Mouse (Mus musculus) embryonic facial prominence, embryonic 14.5 days (tissue): ENCODE results near the gene Klb. TPM values are rescaled to one million over a fixed set of nuclear protein-coding genes. Genes with fewer than 3 reads are reported as not detected.
"Not testable (repeated sequence)": the region's sequence is repeated elsewhere in the genome, so short reads cannot be mapped to it uniquely, and the experiment has no call there.

Experiments used
- ATAC-seq: fragments of 200-750 bp; cut with Nextera tagmentation; 2 replicates; pipeline ENCODE4 v1.8.0; 2017; ENCODE audit warnings: low read depth, moderate number of reproducible peaks, moderate TSS enrichment
- DNase-seq: peaks from one replicate; pipeline ENCODE4 v3.0.0-alpha.2; 2015; ENCODE audit warnings: low spot score
- H3K27ac ChIP-seq: fragments of 300-500 bp; sonication (generic); replicated peaks from 2 replicates; pipeline ENCODE4 v1.5.1; 2014; ENCODE audit warnings: low read depth, mild to moderate bottlenecking, low read length, moderate library complexity
- H3K27me3 ChIP-seq: fragments of 300-500 bp; sonication (generic); replicated peaks from 2 replicates; pipeline ENCODE4 v1.6.1; 2014; ENCODE audit warnings: low read length; ENCODE audit not compliant: control insufficient read depth, insufficient read depth
- H3K36me3 ChIP-seq: fragments of 300-500 bp; sonication (generic); 2 replicates; pipeline ENCODE4 v1.6.1; 2014; ENCODE audit warnings: low read length, mixed read lengths; ENCODE audit not compliant: control insufficient read depth, insufficient read depth
- H3K4me1 ChIP-seq: fragments of 300-500 bp; sonication (generic); 2 replicates; pipeline ENCODE4 v1.6.1; 2014; ENCODE audit warnings: antibody characterized with exemption, low read length; ENCODE audit not compliant: control insufficient read depth, insufficient read depth
- H3K4me2 ChIP-seq: fragments of 300-500 bp; sonication (generic); 2 replicates; pipeline ENCODE4 v1.6.1; 2014; ENCODE audit warnings: low read depth, mild to moderate bottlenecking, low read length, moderate library complexity, mixed read lengths
- H3K4me3 ChIP-seq: fragments of 300-500 bp; sonication (generic); 2 replicates; pipeline ENCODE4 v1.5.1; 2014; ENCODE audit warnings: low read depth, mild to moderate bottlenecking, low read length
- H3K9ac ChIP-seq: fragments of 300-500 bp; sonication (generic); 2 replicates; pipeline ENCODE4 v1.6.1; 2014; ENCODE audit warnings: low read depth, mild to moderate bottlenecking, low read length, moderate library complexity, mixed read lengths
- H3K9me3 ChIP-seq: fragments of 300-500 bp; sonication (generic); 2 replicates; pipeline ENCODE4 v1.6.1; 2016; ENCODE audit warnings: low read length; ENCODE audit not compliant: control insufficient read depth
- WGBS: fragments of 180-500 bp; shearing (Covaris S2); extraction: QIAGEN DNeasy Blood & Tissue Kit; methylation state at CpG from one replicate; pipeline ENCODE4 v1.1.7; 2014; 5-methylcytosine and 5-hydroxymethylcytosine counted together
- polyA plus RNA-seq: library from polyadenylated mRNA; unstranded; fragments of >200 nt; fragmentation: Nextera tagmentation; extraction: Ambion mirVana; gene quantifications from 2 replicates; pipeline ENCODE4 v1.2.1, GENCODE M21; 2014

The Klb gene
- 0.30 and 0.65 TPM in 2 replicates for polyA plus RNA-seq

- Histone ChIP-seq H3K27ac (no peak within 1 kb of the TSS), H3K9me3 (no peaks in the 10 kb centered on the region), H3K4me3 (peak within 1 kb of the TSS; percentile 25), H3K4me2 (peak within 1 kb of the TSS; percentile 50), H3K27me3 (no peaks in the 10 kb centered on the region), H3K36me3 (no peaks in the 10 kb centered on the region), H3K4me1 (no peaks in the 10 kb centered on the region), H3K9ac (peak within 1 kb of the TSS; percentile 47)
- no peak for ATAC-seq
- DNase-seq = peak; percentile 12
- 25% methylated on average over 15 of the region's 15 CpGs for WGBS
Measured at GRCm38 (mm10) chr5:65348168-65348567, at the start of gene Klb. TSS of gene Klb (plus strand) at chr5:65348314.

- 83% methylated on average over 1 of the region's 1 CpGs for WGBS
- H3K36me3 ChIP-seq = peaks cover 69% of the 10 kb centered on the region
Measured at GRCm38 (mm10) chr5:65299623-65300022, 48.5 kb upstream of the Klb start.

DNA sequence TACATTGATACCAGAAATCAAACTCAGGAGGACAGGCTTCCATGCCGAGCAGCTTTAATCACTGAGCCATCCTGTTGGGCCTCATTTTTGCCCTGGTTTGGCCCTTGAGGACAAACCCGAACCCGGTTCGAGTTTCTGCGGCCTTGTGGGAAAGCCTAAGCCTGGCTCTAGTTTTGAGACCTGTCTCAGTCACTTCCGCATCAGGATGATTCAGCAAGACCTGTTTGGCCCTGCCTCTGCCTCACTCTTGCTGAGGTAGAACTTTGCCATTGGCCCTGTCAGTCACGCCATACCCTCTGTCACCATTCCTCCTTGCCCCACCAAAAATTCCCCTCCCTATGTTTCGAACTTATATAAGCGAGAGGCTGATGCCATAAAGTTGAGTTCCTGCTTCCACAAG, 48.0 kb upstream of the Klb start:
- no peaks in the 10 kb centered on the region for H3K27me3 ChIP-seq
- no peaks in the 10 kb centered on the region for H3K4me1 ChIP-seq
- DNase-seq = no peak
- H3K4me3 ChIP-seq = no peak overlapping the region
- ATAC-seq = no peak
- WGBS = 87% methylated on average over 9 of the region's 9 CpGs
- H3K9me3 ChIP-seq = no peaks in the 10 kb centered on the region
- H3K27ac ChIP-seq = no peak overlapping the region
- peaks cover 69% of the 10 kb centered on the region for H3K36me3 ChIP-seq
- H3K9ac ChIP-seq = no peak overlapping the region
- H3K4me2 ChIP-seq = no peak overlapping the region

More at GRCm38 (mm10) chr5:65299623-65300022, 48.5 kb upstream of the Klb start:
- H3K4me3 ChIP-seq, DNase-seq, H3K9ac ChIP-seq, H3K27me3 ChIP-seq, H3K27ac ChIP-seq, ATAC-seq, H3K9me3 ChIP-seq, H3K4me2 ChIP-seq, H3K4me1 ChIP-seq: not testable (repeated sequence)

GRCm38 (mm10) chr5:65305516-65305915, 42.6 kb upstream of the Klb start:
- no peak for ATAC-seq
- H3K9me3 ChIP-seq = no peaks in the 10 kb centered on the region
- no peak overlapping the region for H3K4me2 ChIP-seq
- DNase-seq = no peak
- no peaks in the 10 kb centered on the region for H3K4me1 ChIP-seq
- no peak overlapping the region for H3K27ac ChIP-seq
- 80% methylated on average over 9 of the region's 9 CpGs for WGBS
- no peaks in the 10 kb centered on the region for H3K27me3 ChIP-seq
- H3K36me3 ChIP-seq = peaks cover 61% of the 10 kb centered on the region
- H3K9ac ChIP-seq = no peak overlapping the region
- H3K4me3 ChIP-seq = no peak overlapping the region

- H3K9ac ChIP-seq = no peak overlapping the region
- no peak overlapping the region for H3K27ac ChIP-seq
- no peaks in the 10 kb centered on the region for H3K9me3 ChIP-seq
- no peak for ATAC-seq
- H3K4me2 ChIP-seq = no peak overlapping the region
- peaks cover 65% of the 10 kb centered on the region for H3K36me3 ChIP-seq
- WGBS = 93% methylated on average over 7 of the region's 7 CpGs
- no peak for DNase-seq
- no peaks in the 10 kb centered on the region for H3K27me3 ChIP-seq
- no peak overlapping the region for H3K4me3 ChIP-seq
- H3K4me1 ChIP-seq = no peaks in the 10 kb centered on the region
Measured at GRCm38 (mm10) chr5:65308208-65308607, 39.9 kb upstream of the Klb start.

DNA sequence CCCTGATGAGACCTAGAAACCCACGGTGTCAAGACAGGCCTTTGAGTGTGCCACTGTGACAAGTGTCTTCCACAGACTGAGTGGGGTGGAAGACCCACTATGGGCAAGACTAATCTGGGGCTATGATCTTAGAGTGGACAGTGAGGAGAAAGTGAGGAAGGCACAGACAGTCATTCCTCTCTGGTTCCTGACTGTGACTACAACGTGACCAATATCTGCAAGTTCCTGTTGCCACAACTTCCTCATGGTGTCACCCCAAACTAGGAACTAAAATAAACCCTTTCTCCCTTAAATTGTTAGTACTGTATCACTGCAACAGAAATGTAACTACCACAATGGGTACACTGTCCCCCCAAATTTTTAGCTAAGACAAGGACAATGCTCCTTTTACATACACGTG, 39.2 kb upstream of the Klb start:
- H3K36me3 ChIP-seq = peaks cover 68% of the 10 kb centered on the region
- no peaks in the 10 kb centered on the region for H3K4me1 ChIP-seq
- WGBS = 86% methylated on average over 3 of the region's 3 CpGs
- no peak overlapping the region for H3K9ac ChIP-seq
- ATAC-seq (no peak), DNase-seq (no peak)
- no peak overlapping the region for H3K27ac ChIP-seq
- no peaks in the 10 kb centered on the region for H3K9me3 ChIP-seq
- H3K4me2 ChIP-seq = no peak overlapping the region
- no peak overlapping the region for H3K4me3 ChIP-seq
- H3K27me3 ChIP-seq = no peaks in the 10 kb centered on the region

GRCm38 (mm10) chr5:65319176-65319575, 28.9 kb upstream of the Klb start:
- ATAC-seq (no peak), DNase-seq (no peak)
- Histone ChIP-seq H3K4me3 (no peak overlapping the region), H3K9ac (no peak overlapping the region), H3K27me3 (no peaks in the 10 kb centered on the region), H3K9me3 (no peaks in the 10 kb centered on the region), H3K4me2 (no peak overlapping the region), H3K4me1 (no peaks in the 10 kb centered on the region), H3K27ac (no peak overlapping the region), H3K36me3 (peaks cover 46% of the 10 kb centered on the region)
- 88% methylated on average over 9 of the region's 9 CpGs for WGBS

- WGBS = 58% methylated on average over 10 of the region's 10 CpGs
- no peak overlapping the region for H3K4me3 ChIP-seq
- DNase-seq (peak; percentile 59), ATAC-seq (peak; percentile 85)
- H3K9me3 ChIP-seq = no peaks in the 10 kb centered on the region
- no peaks in the 10 kb centered on the region for H3K4me1 ChIP-seq
- no peak overlapping the region for H3K27ac ChIP-seq
- peaks cover 19% of the 10 kb centered on the region for H3K36me3 ChIP-seq
- no peaks in the 10 kb centered on the region for H3K27me3 ChIP-seq
- no peak overlapping the region for H3K9ac ChIP-seq
- no peak overlapping the region for H3K4me2 ChIP-seq
Measured at GRCm38 (mm10) chr5:65322165-65322564, 25.9 kb upstream of the Klb start.

GRCm38 (mm10) chr5:65324271-65324670, 23.8 kb upstream of the Klb start:
- ATAC-seq (no peak), DNase-seq (no peak)
- H3K9me3 ChIP-seq = no peaks in the 10 kb centered on the region
- H3K27ac ChIP-seq = no peak overlapping the region
- peaks cover under 1% of the 10 kb centered on the region for H3K36me3 ChIP-seq
- no peak overlapping the region for H3K9ac ChIP-seq
- 87% methylated on average over 3 of the region's 3 CpGs for WGBS
- no peaks in the 10 kb centered on the region for H3K27me3 ChIP-seq
- H3K4me1 ChIP-seq = no peaks in the 10 kb centered on the region
- H3K4me2 ChIP-seq = no peak overlapping the region
- H3K4me3 ChIP-seq = no peak overlapping the region
